Mouse (Mus musculus) embryonic facial prominence, embryonic 10.5 days (tissue): ENCODE measurements at regions not wholly inside any gene's neighbourhood (a gene's known extent, or its start where the extent isn't known, plus 50 kb on each side); places are given as distances from the start of the nearest gene placed in this dataset.
"Not testable (repeated sequence)": the region's sequence is repeated elsewhere in the genome, so short reads cannot be mapped to it uniquely, and the experiment has no call there.

Experiments used
- DNase-seq: peaks from one replicate; pipeline ENCODE4 v3.0.0-alpha.2; 2017; ENCODE audit warnings: low spot score
- H3K27ac ChIP-seq: fragments of 300-500 bp; sonication (generic); replicated peaks from 2 replicates; pipeline ENCODE4 v1.5.1; 2016; ENCODE audit warnings: mild to moderate bottlenecking
- H3K27me3 ChIP-seq: fragments of 300-500 bp; sonication (generic); replicated peaks from 2 replicates; pipeline ENCODE4 v1.6.1; 2016; ENCODE audit warnings: low read depth, mild to moderate bottlenecking; ENCODE audit not compliant: poor library complexity, severe bottlenecking
- H3K36me3 ChIP-seq: fragments of 300-500 bp; sonication (generic); replicated peaks from 2 replicates; pipeline ENCODE4 v1.6.1; 2016; ENCODE audit warnings: mild to moderate bottlenecking, moderate library complexity
- H3K4me1 ChIP-seq: fragments of 300-500 bp; sonication (generic); 2 replicates; pipeline ENCODE4 v1.6.1; 2016
- H3K4me3 ChIP-seq: fragments of 300-500 bp; sonication (generic); 2 replicates; pipeline ENCODE4 v1.5.1; 2016; ENCODE audit warnings: mild to moderate bottlenecking, moderate library complexity
- H3K9me3 ChIP-seq: fragments of 300-500 bp; sonication (generic); 2 replicates; pipeline ENCODE4 v1.6.1; 2016; ENCODE audit warnings: mild to moderate bottlenecking
- WGBS: fragments of 180-500 bp; shearing (Covaris S2); methylation state at CpG from one replicate; pipeline ENCODE4 v1.1.7; 2016; 5-methylcytosine and 5-hydroxymethylcytosine counted together

GRCm38 (mm10) chr3:21149618-21150017 is 782.6 kb upstream of the Agtr1b start:
- no peak for DNase-seq
- Histone ChIP-seq H3K27ac (no peak overlapping the region), H3K27me3 (no peaks in the 10 kb centered on the region), H3K36me3 (no peaks in the 10 kb centered on the region), H3K4me3 (no peak overlapping the region), H3K9me3 (peaks cover 3% of the 10 kb centered on the region; the same call in 1 of the 2 replicates), H3K4me1 (no peaks in the 10 kb centered on the region)

- H3K4me1 ChIP-seq, result no peaks in the 10 kb centered on the region
- no peaks in the 10 kb centered on the region for H3K36me3 ChIP-seq
- H3K9me3 ChIP-seq, result no peaks in the 10 kb centered on the region
- 91% methylated on average over 1 of the region's 1 CpGs for WGBS
- DNase-seq, result no peak
- no peak overlapping the region for H3K4me3 ChIP-seq
- no peaks in the 10 kb centered on the region for H3K27me3 ChIP-seq
- no peak overlapping the region for H3K27ac ChIP-seq
Measured at GRCm38 (mm10) chr3:21128821-21129504, 762.0 kb upstream of the Agtr1b start.

- H3K9me3 ChIP-seq, result no peaks in the 10 kb centered on the region
- H3K36me3 ChIP-seq, result no peaks in the 10 kb centered on the region
- DNase-seq, result no peak
- H3K4me3 ChIP-seq, result no peak overlapping the region
- no peak overlapping the region for H3K27ac ChIP-seq
- no peaks in the 10 kb centered on the region for H3K27me3 ChIP-seq
- no peaks in the 10 kb centered on the region for H3K4me1 ChIP-seq
Measured at GRCm38 (mm10) chr3:21126191-21126590, 759.2 kb upstream of the Agtr1b start.

- Histone ChIP-seq H3K4me3 (no peak overlapping the region), H3K9me3 (no peaks in the 10 kb centered on the region), H3K4me1 (no peaks in the 10 kb centered on the region), H3K27me3 (no peaks in the 10 kb centered on the region), H3K27ac (no peak overlapping the region), H3K36me3 (no peaks in the 10 kb centered on the region)
- no peak for DNase-seq
- WGBS, result 77% methylated on average over 1 of the region's 1 CpGs
Measured at GRCm38 (mm10) chr3:21118164-21118902, 751.4 kb upstream of the Agtr1b start.

- Histone ChIP-seq H3K4me1 (no peaks in the 10 kb centered on the region), H3K9me3 (no peaks in the 10 kb centered on the region), H3K27ac (no peak overlapping the region), H3K4me3 (no peak overlapping the region), H3K27me3 (no peaks in the 10 kb centered on the region), H3K36me3 (no peaks in the 10 kb centered on the region)
- DNase-seq, result no peak
- 44% methylated on average over 1 of the region's 1 CpGs for WGBS
Measured at GRCm38 (mm10) chr3:21111735-21112518, 745.0 kb upstream of the Agtr1b start.

GRCm38 (mm10) chr3:21090206-21090605 is 723.2 kb upstream of the Agtr1b start:
- no peaks in the 10 kb centered on the region for H3K4me1 ChIP-seq
- H3K27ac ChIP-seq, result no peak overlapping the region
- no peaks in the 10 kb centered on the region for H3K36me3 ChIP-seq
- no peaks in the 10 kb centered on the region for H3K9me3 ChIP-seq
- H3K4me3 ChIP-seq, result no peak overlapping the region
- H3K27me3 ChIP-seq, result no peaks in the 10 kb centered on the region
- no peak for DNase-seq

- Histone ChIP-seq H3K4me3 (no peak overlapping the region), H3K36me3 (no peaks in the 10 kb centered on the region), H3K9me3 (no peaks in the 10 kb centered on the region), H3K4me1 (no peaks in the 10 kb centered on the region), H3K27me3 (no peaks in the 10 kb centered on the region), H3K27ac (no peak overlapping the region)
- no peak for DNase-seq
- 84% methylated on average over 1 of the region's 1 CpGs for WGBS
Measured at GRCm38 (mm10) chr3:21086426-21086825, 719.4 kb upstream of the Agtr1b start.

- H3K4me1 ChIP-seq, result no peaks in the 10 kb centered on the region
- WGBS, result 84% methylated on average over 2 of the region's 2 CpGs
- H3K36me3 ChIP-seq, result no peaks in the 10 kb centered on the region
- H3K4me3 ChIP-seq, result no peak overlapping the region
- no peaks in the 10 kb centered on the region for H3K27me3 ChIP-seq
- DNase-seq, result no peak
- no peaks in the 10 kb centered on the region for H3K9me3 ChIP-seq
- no peak overlapping the region for H3K27ac ChIP-seq
Measured at GRCm38 (mm10) chr3:21077548-21077947, 710.6 kb upstream of the Agtr1b start.

- DNase-seq, H3K36me3 ChIP-seq, H3K9me3 ChIP-seq, H3K4me3 ChIP-seq, H3K4me1 ChIP-seq, H3K27ac ChIP-seq, H3K27me3 ChIP-seq: not testable (repeated sequence)
- WGBS, result 65% methylated on average over 1 of the region's 2 CpGs
Measured at GRCm38 (mm10) chr3:21053337-21053736, 686.4 kb upstream of the Agtr1b start.

GRCm38 (mm10) chr3:21049365-21049764 is 682.4 kb upstream of the Agtr1b start:
- DNase-seq, H3K4me1 ChIP-seq, H3K27me3 ChIP-seq, H3K9me3 ChIP-seq, H3K4me3 ChIP-seq, H3K36me3 ChIP-seq, H3K27ac ChIP-seq: not testable (repeated sequence)
- WGBS, result 81% methylated on average over 24 of the region's 25 CpGs

- no peak overlapping the region for H3K4me3 ChIP-seq
- H3K36me3 ChIP-seq, result no peaks in the 10 kb centered on the region
- 86% methylated on average over 3 of the region's 3 CpGs for WGBS
- no peaks in the 10 kb centered on the region for H3K27me3 ChIP-seq
- H3K4me1 ChIP-seq, result no peaks in the 10 kb centered on the region
- H3K9me3 ChIP-seq, result no peaks in the 10 kb centered on the region
- DNase-seq, result no peak
- no peak overlapping the region for H3K27ac ChIP-seq
Measured at GRCm38 (mm10) chr3:21045981-21046380, 679.0 kb upstream of the Agtr1b start.

- H3K27me3 ChIP-seq, result no peaks in the 10 kb centered on the region
- DNase-seq, result no peak
- H3K4me1 ChIP-seq, result no peaks in the 10 kb centered on the region
- no peaks in the 10 kb centered on the region for H3K9me3 ChIP-seq
- H3K27ac ChIP-seq, result no peak overlapping the region
- H3K4me3 ChIP-seq, result no peak overlapping the region
- 51% methylated on average over 1 of the region's 1 CpGs for WGBS
- H3K36me3 ChIP-seq, result no peaks in the 10 kb centered on the region
Measured at GRCm38 (mm10) chr3:21025876-21026275, 658.9 kb upstream of the Agtr1b start.

GRCm38 (mm10) chr3:21020946-21021345 is 654.0 kb upstream of the Agtr1b start:
- H3K36me3 ChIP-seq, result no peaks in the 10 kb centered on the region
- H3K4me3 ChIP-seq, result no peak overlapping the region
- H3K27me3 ChIP-seq, result no peaks in the 10 kb centered on the region
- no peak overlapping the region for H3K27ac ChIP-seq
- 87% methylated on average over 1 of the region's 1 CpGs for WGBS
- DNase-seq, result no peak
- H3K4me1 ChIP-seq, result no peaks in the 10 kb centered on the region
- no peaks in the 10 kb centered on the region for H3K9me3 ChIP-seq
